Mouse (Mus musculus) brain, embryonic 18.5 days (tissue): ENCODE measurements around the gene Iffo2.

Experiments
- DNase-seq: peaks from one replicate; pipeline ENCODE4 v3.0.0-alpha.2; 2012; ENCODE audit warnings: low read depth, low spot score

Iffo2 gene

GRCm38 (mm10) chr4:139532081-139532480 is 1.7 kb downstream of the Iffo2 start:
- no peak for DNase-seq

GRCm38 (mm10) chr4:139535127-139535695 is 4.9 kb downstream of the Iffo2 start:
- no peak for DNase-seq

GRCm38 (mm10) chr4:139535719-139536118 is 5.4 kb downstream of the Iffo2 start:
- DNase-seq: no peak

GRCm38 (mm10) chr4:139536706-139537105 is 6.4 kb downstream of the Iffo2 start:
- no peak for DNase-seq

GRCm38 (mm10) chr4:139540784-139541183 is 10.4 kb downstream of the Iffo2 start:
- DNase-seq: no peak

- no peak for DNase-seq
Observed at GRCm38 (mm10) chr4:139545791-139546190, 15.4 kb downstream of the Iffo2 start.

- DNase-seq: no peak
Observed at GRCm38 (mm10) chr4:139549448-139549847, 19.1 kb downstream of the Iffo2 start.

- no peak for DNase-seq
Observed at GRCm38 (mm10) chr4:139555235-139555634, 24.9 kb downstream of the Iffo2 start.

- DNase-seq: no peak
Observed at GRCm38 (mm10) chr4:139555951-139556350, 25.6 kb downstream of the Iffo2 start.

GRCm38 (mm10) chr4:139568361-139568760 is 38.0 kb downstream of the Iffo2 start:
- no peak for DNase-seq

- DNase-seq: no peak
Observed at GRCm38 (mm10) chr4:139570756-139571155, 40.4 kb downstream of the Iffo2 start.

GRCm38 (mm10) chr4:139572928-139573512 is 42.7 kb downstream of the Iffo2 start:
- no peak for DNase-seq

GRCm38 (mm10) chr4:139574156-139574798 is 43.9 kb downstream of the Iffo2 start:
- peak; percentile 92 for DNase-seq

- no peak for DNase-seq
Observed at GRCm38 (mm10) chr4:139574799-139575672, 44.7 kb downstream of the Iffo2 start.

- no peak for DNase-seq
Observed at GRCm38 (mm10) chr4:139575673-139576003, 45.3 kb downstream of the Iffo2 start.

GRCm38 (mm10) chr4:139576251-139576880 is 46.0 kb downstream of the Iffo2 start:
- DNase-seq: no peak

- DNase-seq: no peak
Observed at GRCm38 (mm10) chr4:139577006-139577405, 46.7 kb downstream of the Iffo2 start.

GRCm38 (mm10) chr4:139578389-139578788 is 48.0 kb downstream of the Iffo2 start:
- no peak for DNase-seq

GRCm38 (mm10) chr4:139579003-139579402 is 48.7 kb downstream of the Iffo2 start:
- no peak for DNase-seq

GRCm38 (mm10) chr4:139579466-139579865 is 49.1 kb downstream of the Iffo2 start:
- DNase-seq: no peak

- DNase-seq: no peak
Observed at GRCm38 (mm10) chr4:139580663-139581336, 50.5 kb downstream of the Iffo2 start.
